Mouse (Mus musculus) spleen, adult 12 weeks (tissue): ENCODE data around the gene Lamp3.
"Not testable (repeated sequence)": the region's sequence is repeated elsewhere in the genome, so short reads cannot be mapped to it uniquely, and the experiment has no call there.

Source experiments
- DNase-seq: peaks from one replicate; pipeline ENCODE4 v3.0.0; 2022; ENCODE audit warnings: low spot score

Lamp3 gene

GRCm38 (mm10) chr16:19706216-19706615 lies at the start of gene Lamp3:
TSS of gene Lamp3 (minus strand) at chr16:19706375.
- DNase-seq = no peak

GRCm38 (mm10) chr16:19732896-19733295 lies 26.7 kb upstream of the Lamp3 start:
- DNase-seq = no peak

- not testable (repeated sequence) for DNase-seq
These were observed 18.0 kb upstream of the Lamp3 start for GRCm38 (mm10) chr16:19724139-19724538.

GRCm38 (mm10) chr16:19720959-19721358 lies 14.8 kb upstream of the Lamp3 start:
- DNase-seq = no peak

- no peak for DNase-seq
These were observed 1.2 kb upstream of the Lamp3 start for GRCm38 (mm10) chr16:19707381-19707780.

GRCm38 (mm10) chr16:19699207-19699606 lies 7.0 kb downstream of the Lamp3 start:
- no peak for DNase-seq

- no peak for DNase-seq
These were observed 35.3 kb downstream of the Lamp3 start for GRCm38 (mm10) chr16:19670768-19671357.

GRCm38 (mm10) chr16:19666312-19666711 lies 39.9 kb downstream of the Lamp3 start:
- no peak for DNase-seq

- DNase-seq = no peak
These were observed 76.4 kb downstream of the Lamp3 start, which contains the start of gene Olfr171 for GRCm38 (mm10) chr16:19629816-19630215. TSS of gene Olfr171 (minus strand) at chr16:19629916.

GRCm38 (mm10) chr16:19611782-19612181 lies 94.4 kb downstream of the Lamp3 start, which contains the start of gene Olfr170:
TSS of gene Olfr170 (minus strand) at chr16:19611882.
- DNase-seq = not testable (repeated sequence)
